Mouse (Mus musculus) urinary bladder, postnatal 4 days (tissue): ENCODE results near the gene Sh3bp1.

ENCODE experiments used
- DNase-seq, 2 experiments: peaks; one replicate each; pipeline ENCODE4 v3.0.0; 2021 to 2022; ENCODE audit warnings: low spot score in 2 of 2

Sh3bp1 gene

GRCm38 (mm10) chr15:78946232-78946631 is 46.7 kb downstream of the Sh3bp1 start:
- DNase-seq, result no peak

GRCm38 (mm10) chr15:78947657-78948056 is 48.1 kb downstream of the Sh3bp1 start, which contains the start of gene Triobp:
Gene Triobp, plus strand, starts transcription at chr15:78947724.
- peak; percentile 75 to 84 for DNase-seq

- no peak for DNase-seq
These were observed 48.7 kb downstream of the Sh3bp1 start for GRCm38 (mm10) chr15:78948152-78948725.

- DNase-seq, result no peak
These were observed 49.3 kb downstream of the Sh3bp1 start for GRCm38 (mm10) chr15:78948883-78949282.

GRCm38 (mm10) chr15:78955663-78956062 is 56.1 kb downstream of the Sh3bp1 start:
- no peak for DNase-seq

GRCm38 (mm10) chr15:78956351-78956750 is 56.8 kb downstream of the Sh3bp1 start:
- DNase-seq, result no peak

GRCm38 (mm10) chr15:78957021-78957420 is 57.5 kb downstream of the Sh3bp1 start:
- DNase-seq, result no peak

GRCm38 (mm10) chr15:78959537-78959936 is 60.0 kb downstream of the Sh3bp1 start:
- no peak for DNase-seq

GRCm38 (mm10) chr15:78960088-78960487 is 60.5 kb downstream of the Sh3bp1 start:
- DNase-seq, result peak; percentile 60 to 76
